Mouse (Mus musculus): ENCODE measurements around the gene Hip1.

Gene Hip1

GRCm38 (mm10) chr5:135442430-135442829, 102.5 kb downstream of the Hip1 start:
- no peak for ATAC-seq (ENCODE audit: low TSS enrichment)

- ATAC-seq (ENCODE audit: low TSS enrichment) = no peak
Observed at GRCm38 (mm10) chr5:135435039-135435438, 109.9 kb downstream of the Hip1 start.

DNA sequence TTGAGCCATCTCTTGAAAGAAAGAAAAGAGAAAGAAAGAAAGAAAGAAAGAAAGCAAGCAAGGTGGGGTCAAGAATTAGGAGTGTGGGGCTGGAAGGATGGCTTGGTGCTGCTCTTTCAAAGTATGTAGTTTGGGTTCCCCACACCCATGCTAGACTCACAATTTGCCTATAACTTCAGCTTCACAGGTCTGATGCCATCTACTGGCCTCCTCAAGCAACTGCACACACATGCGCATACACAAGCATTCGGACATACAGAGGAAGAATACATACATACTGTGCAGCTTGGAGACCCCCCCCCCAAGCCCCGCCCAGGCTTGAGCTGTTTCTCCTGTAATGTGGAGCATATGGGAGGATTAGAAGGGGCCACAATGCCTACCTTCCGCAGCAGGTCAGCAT, 111.1 kb downstream of the Hip1 start:
- no peak for ATAC-seq (ENCODE audit: low TSS enrichment)

- ATAC-seq (ENCODE audit: low TSS enrichment) = no peak
Observed at GRCm38 (mm10) chr5:135431111-135431510, 113.8 kb downstream of the Hip1 start.

DNA sequence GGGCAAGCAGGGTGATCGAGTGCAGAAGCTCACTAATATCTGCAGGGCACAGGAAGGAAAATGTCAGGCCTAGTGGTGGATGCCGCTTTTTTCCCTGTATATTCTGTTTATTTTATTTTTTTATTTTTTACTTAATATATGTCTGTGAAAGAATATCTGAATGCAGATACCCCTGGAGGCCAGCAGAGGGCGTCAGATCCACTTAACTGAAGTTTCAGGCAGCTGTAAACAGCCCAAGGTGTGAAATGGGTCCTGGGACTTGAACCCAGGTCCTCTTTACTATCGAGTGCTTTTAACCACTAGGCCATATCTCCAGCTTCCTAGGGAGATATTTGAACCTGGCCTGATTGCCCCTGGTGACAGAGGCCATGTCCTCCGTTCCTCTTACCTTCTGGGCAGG, 116.1 kb downstream of the Hip1 start:
- no peak for ATAC-seq (ENCODE audit: low TSS enrichment)

- ATAC-seq (ENCODE audit: low TSS enrichment) = no peak
Observed at GRCm38 (mm10) chr5:135410266-135410665, 134.7 kb downstream of the Hip1 start.

DNA sequence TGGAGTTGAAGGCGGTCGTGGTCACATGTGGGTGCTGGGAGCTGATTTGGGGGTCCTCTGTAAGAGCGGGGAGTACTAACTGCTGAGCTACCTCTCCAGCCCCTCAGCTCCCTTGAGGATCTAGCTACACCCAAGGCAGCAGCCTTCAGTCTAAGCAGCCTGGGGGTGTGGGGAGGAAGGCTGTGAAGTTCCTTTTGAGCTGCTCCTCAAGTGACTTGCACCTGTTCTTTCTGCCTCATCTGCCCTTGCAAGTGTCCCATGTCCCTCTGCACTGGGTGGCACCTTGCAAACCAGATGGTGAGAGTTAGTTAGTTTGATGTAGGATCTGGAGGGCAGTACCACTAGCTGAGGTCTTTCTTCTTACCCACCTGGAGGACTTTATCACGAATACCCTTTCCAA, 136.8 kb downstream of the Hip1 start:
- ATAC-seq (ENCODE audit: low TSS enrichment) = no peak

DNA sequence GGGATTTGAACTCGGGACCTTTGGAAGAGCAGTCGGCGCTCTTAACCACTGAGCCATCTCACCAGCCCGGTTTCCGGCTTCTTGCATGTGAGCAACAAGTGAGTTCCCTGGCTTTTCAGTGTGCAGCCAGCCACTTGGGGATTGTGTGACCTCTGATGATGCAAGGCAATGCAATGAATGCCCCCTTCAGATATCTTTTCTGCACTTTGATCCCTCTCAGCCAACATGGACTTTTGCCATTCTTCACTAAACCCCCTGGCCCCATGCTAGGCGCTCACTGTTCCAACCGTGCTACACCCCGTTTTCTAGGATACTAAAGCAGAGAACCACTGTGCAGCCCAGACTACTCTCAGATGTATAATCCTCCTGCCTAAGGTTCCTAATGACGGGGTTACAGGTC, 139.5 kb downstream of the Hip1 start:
- no peak for ATAC-seq (ENCODE audit: low TSS enrichment)

DNA sequence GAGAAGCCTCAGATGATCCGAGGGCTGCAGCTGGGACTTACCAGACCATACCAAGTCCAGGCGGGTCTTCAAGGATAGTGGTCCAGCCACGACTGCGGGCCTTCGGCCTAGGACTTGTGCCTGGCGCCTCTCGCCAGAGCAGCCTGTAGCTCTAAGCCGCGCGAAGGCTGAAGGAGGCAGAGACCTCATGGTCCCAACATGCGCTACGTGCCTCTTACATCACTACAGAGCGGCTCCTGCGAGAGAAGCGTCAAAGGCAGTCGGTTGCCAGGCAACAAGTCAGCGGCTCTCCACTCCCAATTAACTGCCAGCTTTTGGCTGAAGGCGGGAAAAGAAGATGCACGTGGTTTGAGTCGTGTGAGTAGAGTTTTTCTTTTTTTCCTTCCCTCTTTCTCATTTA, 140.3 kb downstream of the Hip1 start:
- peak; percentile 92 for ATAC-seq (ENCODE audit: low TSS enrichment)

DNA sequence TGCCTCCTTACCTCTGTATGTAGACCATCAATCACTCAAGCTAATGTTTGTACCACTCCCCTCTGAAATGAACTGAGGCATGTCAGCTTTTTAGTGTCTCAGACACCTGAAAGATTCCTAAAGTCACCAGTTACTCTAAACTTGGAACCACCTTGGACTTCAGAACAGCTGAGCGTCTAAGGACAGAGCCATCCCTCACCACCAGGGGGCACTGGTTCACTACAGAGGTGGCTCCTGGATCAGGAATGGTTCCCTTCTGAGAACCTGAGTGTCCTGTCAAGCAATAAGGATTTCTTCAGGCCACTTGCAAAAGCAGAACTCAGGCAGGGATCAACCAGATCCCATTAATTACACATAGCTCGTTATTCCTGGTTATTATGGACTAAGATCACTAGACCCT, 144.7 kb downstream of the Hip1 start:
- ATAC-seq (ENCODE audit: low TSS enrichment) = peak; percentile 85

- no peak for ATAC-seq (ENCODE audit: low TSS enrichment)
Observed at GRCm38 (mm10) chr5:135399382-135399781, 145.5 kb downstream of the Hip1 start.

- ATAC-seq (ENCODE audit: low TSS enrichment) = no peak
Observed at GRCm38 (mm10) chr5:135395826-135396225, 149.1 kb downstream of the Hip1 start.

DNA sequence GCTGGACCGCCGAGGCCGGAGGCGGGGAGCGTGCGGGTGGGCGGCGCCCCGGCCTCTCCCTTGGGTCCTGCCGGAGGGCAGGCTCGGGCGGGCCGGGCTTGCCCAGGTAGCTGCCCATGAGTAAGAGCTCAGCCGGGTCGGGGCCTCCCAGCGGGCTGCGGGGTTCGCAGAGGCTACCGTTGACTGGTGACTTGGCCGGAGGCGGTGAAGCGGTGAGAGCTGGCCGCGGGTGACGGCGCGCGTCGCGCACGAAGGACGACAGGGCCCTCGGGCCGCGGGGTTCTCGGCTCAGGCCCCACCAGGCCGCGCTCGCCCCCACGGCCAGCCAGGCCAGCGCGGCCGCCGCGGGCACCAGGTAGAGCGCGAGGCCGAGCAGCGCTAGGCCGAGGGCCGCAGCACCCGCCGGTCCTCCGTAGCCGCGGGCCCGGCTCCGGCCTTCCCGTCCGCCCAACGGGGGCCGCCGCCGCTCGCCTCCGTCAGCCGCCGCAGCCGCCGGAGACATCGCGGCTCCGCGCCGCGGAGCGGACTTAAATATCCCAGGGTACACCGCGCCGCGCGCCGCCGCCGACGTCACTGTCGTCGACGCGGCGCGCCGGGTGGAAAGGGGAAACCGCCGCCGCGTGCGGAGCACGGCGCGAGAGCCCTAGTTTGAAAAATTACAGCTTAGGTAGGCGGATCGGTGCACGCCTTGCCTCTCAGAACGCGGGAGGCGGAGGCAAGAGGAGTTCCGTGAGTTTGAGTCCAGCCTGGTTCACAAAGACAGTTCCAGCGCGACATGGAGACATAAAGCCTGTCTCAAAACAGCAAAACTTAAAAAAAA, 150.7 kb downstream of the Hip1 start, which contains the start of gene Pom121:
Gene Pom121, minus strand, starts transcription at position 543 of the 820 bp plus-strand sequence.
- ATAC-seq (ENCODE audit: low TSS enrichment) = peak; percentile 95

DNA sequence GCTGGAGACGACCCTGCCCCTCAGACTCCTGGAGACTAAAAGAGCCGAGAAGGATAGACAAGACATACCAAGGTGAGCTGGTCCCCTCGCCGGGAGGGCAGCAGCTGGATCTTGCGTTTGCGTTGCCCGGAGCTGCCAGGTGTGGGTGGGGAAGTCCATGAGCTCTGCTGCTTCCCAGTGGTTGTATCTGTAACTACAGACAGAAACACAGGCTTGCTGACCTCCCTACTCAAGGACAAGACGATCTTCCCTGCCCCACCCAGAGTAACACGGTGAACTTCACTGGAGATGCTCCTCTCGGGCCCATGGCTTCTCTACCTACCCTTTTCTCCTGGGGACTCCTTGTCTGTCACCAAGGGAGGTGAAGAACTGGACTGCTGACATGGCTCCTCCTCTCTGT, 161.1 kb downstream of the Hip1 start:
- peak; percentile 31; the same call in 1 of the 2 replicates for ATAC-seq (ENCODE audit: low TSS enrichment)

- no peak for ATAC-seq (ENCODE audit: low TSS enrichment)
Observed at GRCm38 (mm10) chr5:135382746-135383145, 162.2 kb downstream of the Hip1 start.

- ATAC-seq (ENCODE audit: low TSS enrichment) = no peak
Observed at GRCm38 (mm10) chr5:135381356-135381925, 163.5 kb downstream of the Hip1 start.

GRCm38 (mm10) chr5:135380681-135381080, 164.2 kb downstream of the Hip1 start:
- ATAC-seq (ENCODE audit: low TSS enrichment) = no peak

- no peak for ATAC-seq (ENCODE audit: low TSS enrichment)
Observed at GRCm38 (mm10) chr5:135376341-135376740, 168.6 kb downstream of the Hip1 start.

- ATAC-seq (ENCODE audit: low TSS enrichment) = no peak
Observed at GRCm38 (mm10) chr5:135375167-135375566, 169.8 kb downstream of the Hip1 start.

GRCm38 (mm10) chr5:135373601-135374000, 171.3 kb downstream of the Hip1 start:
- no peak for ATAC-seq (ENCODE audit: low TSS enrichment)

DNA sequence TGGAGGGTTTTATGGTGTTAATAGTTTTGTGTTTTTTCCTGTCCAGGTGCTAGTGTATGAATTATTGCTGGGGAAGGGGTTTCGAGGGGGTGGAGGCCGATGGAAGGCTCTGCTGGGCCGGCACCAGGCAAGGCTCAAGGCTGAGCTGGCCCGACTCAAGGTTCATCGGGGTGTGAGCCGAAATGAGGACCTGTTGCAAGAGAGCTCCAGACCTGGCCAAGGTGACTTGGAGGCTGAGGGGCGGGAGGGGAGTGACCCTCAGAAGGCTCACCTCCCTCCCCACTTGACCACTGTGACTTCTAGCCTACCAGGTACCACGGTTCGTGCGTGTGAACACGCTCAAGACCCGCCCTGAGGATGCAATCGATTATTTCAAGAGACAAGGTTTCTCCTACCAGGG, 173.7 kb downstream of the Hip1 start:
- no peak for ATAC-seq (ENCODE audit: low TSS enrichment)

DNA sequence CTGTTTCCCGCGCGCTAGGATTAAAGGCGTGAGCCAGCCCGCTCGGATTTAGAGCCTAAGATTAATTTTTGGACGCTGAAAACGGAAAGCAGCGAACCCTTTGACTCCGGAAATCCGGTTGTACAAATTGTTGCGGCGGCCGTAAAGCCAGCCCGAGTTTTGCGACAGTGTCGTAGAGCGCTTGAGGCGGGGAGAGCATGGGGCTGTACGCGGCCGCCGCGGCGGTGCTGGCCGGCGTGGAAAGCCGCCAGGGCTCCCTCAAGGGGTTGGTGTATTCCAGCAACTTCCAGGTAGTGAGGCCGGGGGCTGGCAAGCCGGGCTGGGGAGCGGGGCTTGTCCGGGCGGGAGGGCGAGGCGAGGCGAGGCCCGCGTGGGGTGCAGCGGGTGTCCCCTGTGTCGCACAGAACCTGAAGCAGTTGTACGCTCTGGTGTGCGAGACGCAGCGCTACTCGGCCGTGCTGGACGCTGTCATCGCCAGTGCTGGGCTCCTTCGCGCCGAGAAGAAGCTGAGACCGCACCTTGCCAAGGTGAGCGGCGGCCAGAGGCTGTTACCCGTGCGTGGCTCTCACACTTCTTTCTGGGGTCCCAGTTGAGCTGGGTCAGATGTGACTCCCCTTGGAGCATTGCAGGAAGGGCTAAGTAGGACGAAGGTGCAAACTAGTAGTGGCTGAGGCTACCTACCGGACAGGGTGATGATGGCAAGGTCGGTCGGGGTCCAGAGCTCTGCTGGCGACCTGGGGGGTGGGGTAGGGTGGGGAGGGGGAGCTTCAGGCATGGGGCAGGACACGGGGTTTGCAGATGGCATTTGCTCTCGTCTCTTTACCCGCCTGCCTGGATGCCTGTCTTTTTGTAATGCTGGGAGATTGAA, 174.9 kb downstream of the Hip1 start, which contains the start of gene Nsun5:
Gene Nsun5, plus strand, starts transcription at position 167 of the 868 bp plus-strand sequence.
- peak; percentile 77 for ATAC-seq (ENCODE audit: low TSS enrichment)

Data from frontal cortex, adult (tissue).